Mouse (Mus musculus): ENCODE measurements around the gene Nbl1. TPM values are rescaled to one million over a fixed set of nuclear protein-coding genes. Genes with fewer than 3 reads are reported as not detected.

Gene Nbl1
- polyA plus RNA-seq, 1 experiment: 0.47 TPM

GRCm38 (mm10) chr4:139105453-139105852 lies 12.7 kb upstream of the Nbl1 start:
- TF ChIP-seq FLI1 (IDR thresholded peaks at IDR 0.05; ENCODE audit: low read length) (no peak), GATA1 (IDR thresholded peaks at IDR 0.05; ENCODE audit: borderline replicate concordance, low read length) (no peak)
- H3K4me3 ChIP-seq (replicated peaks): no peak overlapping the region
- H3K9me3 ChIP-seq: no peaks in the 10 kb centered on the region
- H3K36me3 ChIP-seq (replicated peaks; ENCODE audit: low read length): peaks cover 78% of the 10 kb centered on the region
- H3K27me3 ChIP-seq (replicated peaks): no peaks in the 10 kb centered on the region
- peaks cover 55% of the 10 kb centered on the region for H3K4me1 ChIP-seq

DNA sequence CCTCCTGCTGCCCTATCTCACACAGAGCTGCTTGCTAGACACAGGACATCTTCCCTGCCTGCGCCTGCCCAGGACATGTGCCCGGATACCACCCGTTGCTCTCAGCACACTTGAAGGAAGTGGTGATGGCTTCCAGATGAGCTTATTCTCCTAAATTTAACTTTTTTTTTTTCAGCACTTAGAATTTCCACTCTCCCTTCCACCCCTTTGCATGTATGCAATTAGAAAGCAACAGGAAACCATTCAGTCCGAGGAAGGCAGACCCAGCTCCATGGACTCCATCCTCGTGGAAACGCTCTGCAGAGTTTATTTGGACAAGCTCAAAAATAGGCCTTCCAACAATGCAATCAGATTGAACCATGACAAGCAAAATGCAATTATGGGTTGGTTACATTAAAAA lies 8.8 kb upstream of the Nbl1 start:
- H3K36me3 ChIP-seq (replicated peaks; ENCODE audit: low read length): peaks cover 54% of the 10 kb centered on the region
- H3K27me3 ChIP-seq (replicated peaks): peaks cover 3% of the 10 kb centered on the region
- TF ChIP-seq GATA1 (IDR thresholded peaks at IDR 0.05; ENCODE audit: borderline replicate concordance, low read length) (no peak), FLI1 (IDR thresholded peaks at IDR 0.05; ENCODE audit: low read length) (no peak)
- H3K4me3 ChIP-seq (replicated peaks): no peak overlapping the region
- H3K9me3 ChIP-seq: no peaks in the 10 kb centered on the region
- H3K4me1 ChIP-seq: peaks cover 27% of the 10 kb centered on the region

GRCm38 (mm10) chr4:139100326-139100725 lies 7.5 kb upstream of the Nbl1 start:
- Histone ChIP-seq H3K27me3 (replicated peaks) (peaks cover 15% of the 10 kb centered on the region), H3K36me3 (replicated peaks; ENCODE audit: low read length) (peaks cover 43% of the 10 kb centered on the region), H3K4me3 (replicated peaks) (no peak overlapping the region), H3K9me3 (peaks cover 4% of the 10 kb centered on the region), H3K4me1 (peaks cover 18% of the 10 kb centered on the region)
- TF ChIP-seq GATA1 (IDR thresholded peaks at IDR 0.05; ENCODE audit: borderline replicate concordance, low read length) (no peak), FLI1 (IDR thresholded peaks at IDR 0.05; ENCODE audit: low read length) (no peak)

- TF ChIP-seq GATA1 (IDR thresholded peaks at IDR 0.05; ENCODE audit: borderline replicate concordance, low read length) (no peak), FLI1 (IDR thresholded peaks at IDR 0.05; ENCODE audit: low read length) (no peak)
- H3K36me3 ChIP-seq (replicated peaks; ENCODE audit: low read length): peaks cover 2% of the 10 kb centered on the region
- H3K4me1 ChIP-seq: peaks cover 16% of the 10 kb centered on the region
- H3K4me3 ChIP-seq (replicated peaks): no peak overlapping the region
- H3K27me3 ChIP-seq (replicated peaks): peaks cover 57% of the 10 kb centered on the region
- peaks cover 14% of the 10 kb centered on the region for H3K9me3 ChIP-seq
Observed at GRCm38 (mm10) chr4:139096201-139096600, 3.4 kb upstream of the Nbl1 start.

DNA sequence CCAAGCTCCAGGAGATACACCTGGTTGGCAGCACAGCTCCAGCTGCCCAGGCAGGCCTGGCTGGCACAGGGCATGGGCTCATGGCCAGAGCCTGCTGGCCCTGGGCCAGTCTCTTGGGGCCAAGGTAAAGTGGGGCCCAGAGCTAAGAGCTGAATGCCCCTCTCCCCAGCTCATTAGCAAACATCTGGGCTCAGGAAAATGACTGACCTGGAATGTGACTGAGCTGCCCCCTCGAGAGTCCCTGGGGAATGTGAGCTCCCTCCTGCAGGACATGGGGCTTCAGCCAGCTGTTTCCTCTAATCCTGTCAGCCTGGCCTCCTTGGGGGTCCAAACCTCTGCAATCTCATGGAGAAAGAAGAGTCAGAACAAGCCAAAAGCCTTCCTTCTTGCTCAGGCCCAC lies 2.6 kb upstream of the Nbl1 start:
- Histone ChIP-seq H3K4me3 (replicated peaks) (no peak overlapping the region), H3K27me3 (replicated peaks) (peaks cover 65% of the 10 kb centered on the region), H3K9me3 (peaks cover 14% of the 10 kb centered on the region), H3K36me3 (replicated peaks; ENCODE audit: low read length) (no peaks in the 10 kb centered on the region), H3K4me1 (peaks cover 22% of the 10 kb centered on the region)
- TF ChIP-seq FLI1 (IDR thresholded peaks at IDR 0.05; ENCODE audit: low read length) (no peak), GATA1 (IDR thresholded peaks at IDR 0.05; ENCODE audit: borderline replicate concordance, low read length) (no peak)

DNA sequence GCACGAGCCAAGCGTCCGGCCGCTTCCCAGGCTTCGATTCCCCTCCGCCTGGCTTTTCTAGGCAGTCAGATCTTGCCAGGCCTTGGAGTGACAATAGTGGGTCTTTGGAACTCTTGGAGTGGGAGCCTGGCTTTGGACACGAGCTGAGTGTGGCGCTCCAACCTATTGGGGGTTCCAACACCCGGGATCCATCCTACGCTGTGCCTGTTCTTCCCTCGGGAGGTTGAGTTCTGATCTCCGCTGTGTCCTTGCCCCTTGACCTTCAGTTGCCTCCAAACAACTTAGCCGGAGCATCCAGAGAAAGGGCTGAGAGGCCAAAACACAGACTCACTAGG lies 370 bp upstream of the Nbl1 start:
- H3K27me3 ChIP-seq (replicated peaks): peaks cover 84% of the 10 kb centered on the region
- H3K9me3 ChIP-seq: peaks cover 14% of the 10 kb centered on the region
- H3K4me3 ChIP-seq (replicated peaks): peak overlapping the region; percentile 86
- peaks cover 26% of the 10 kb centered on the region for H3K4me1 ChIP-seq
- TF ChIP-seq FLI1 (IDR thresholded peaks at IDR 0.05; ENCODE audit: low read length) (no peak), GATA1 (IDR thresholded peaks at IDR 0.05; ENCODE audit: borderline replicate concordance, low read length) (no peak)
- no peaks in the 10 kb centered on the region for H3K36me3 ChIP-seq (replicated peaks; ENCODE audit: low read length)

DNA sequence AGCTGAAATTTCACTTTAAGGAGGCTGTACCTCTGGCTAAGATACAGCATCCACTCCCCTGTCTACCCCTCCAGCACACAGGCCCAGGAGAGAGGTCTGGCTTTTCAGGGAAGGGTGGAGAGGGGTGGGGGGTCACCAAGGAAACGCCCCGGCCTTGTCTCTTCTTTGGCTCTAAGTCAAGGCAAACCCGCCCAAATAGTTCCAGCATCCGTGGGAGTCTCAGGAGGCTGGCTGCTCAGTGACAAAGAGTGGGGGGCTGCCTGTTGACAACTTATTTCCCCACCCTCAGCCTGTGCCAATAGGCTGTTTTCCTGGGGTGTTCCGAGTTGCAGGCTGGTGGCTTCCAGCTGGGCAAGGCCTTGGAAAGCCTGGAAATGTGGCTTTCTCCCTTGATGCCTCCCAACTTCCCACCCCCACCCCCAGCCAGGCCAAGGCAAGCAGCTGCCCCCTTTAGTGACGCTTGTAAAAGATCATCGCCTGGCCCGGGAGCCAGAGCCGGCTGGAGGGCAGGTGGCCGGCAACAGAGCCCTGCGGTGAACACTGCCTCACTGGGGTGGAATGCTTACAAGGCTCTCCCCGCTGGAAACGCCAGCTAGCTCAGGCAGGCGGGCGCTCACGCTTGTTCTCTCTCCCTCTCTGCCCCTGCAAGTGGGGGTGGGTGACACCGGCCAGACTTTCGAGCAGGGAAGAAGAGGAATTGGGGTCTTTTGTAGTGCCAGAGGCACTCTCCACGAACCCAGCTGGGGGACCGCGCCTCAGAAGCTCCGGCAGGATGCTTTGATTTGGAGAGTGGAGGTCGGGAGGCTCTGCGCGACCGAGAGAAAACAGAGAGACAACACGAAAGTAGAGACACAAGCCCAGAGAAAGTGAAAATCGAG lies 1.1 kb downstream of the Nbl1 start:
- Histone ChIP-seq H3K27me3 (replicated peaks) (peaks cover 99% of the 10 kb centered on the region), H3K9me3 (peaks cover 14% of the 10 kb centered on the region), H3K4me3 (replicated peaks) (peak overlapping the region; percentile 86), H3K4me1 (peaks cover 35% of the 10 kb centered on the region), H3K36me3 (replicated peaks; ENCODE audit: low read length) (no peaks in the 10 kb centered on the region)
- no peak for TF ChIP-seq GATA1 (IDR thresholded peaks at IDR 0.05; ENCODE audit: borderline replicate concordance, low read length)

GRCm38 (mm10) chr4:139091066-139091465 lies 1.7 kb downstream of the Nbl1 start:
- H3K27me3 ChIP-seq (replicated peaks): peaks cover 97% of the 10 kb centered on the region

GRCm38 (mm10) chr4:139090303-139090940 lies 2.4 kb downstream of the Nbl1 start:
- Histone ChIP-seq H3K4me1 (peaks cover 35% of the 10 kb centered on the region), H3K4me3 (replicated peaks) (no peak overlapping the region), H3K27me3 (replicated peaks) (peaks cover 95% of the 10 kb centered on the region), H3K9me3 (peaks cover 12% of the 10 kb centered on the region), H3K36me3 (replicated peaks; ENCODE audit: low read length) (no peaks in the 10 kb centered on the region)
- TF ChIP-seq FLI1 (IDR thresholded peaks at IDR 0.05; ENCODE audit: low read length): no peak
- TF ChIP-seq GATA1 (IDR thresholded peaks at IDR 0.05; ENCODE audit: borderline replicate concordance, low read length): no peak

More at GRCm38 (mm10) chr4:139091066-139091465, 1.7 kb downstream of the Nbl1 start:
- Histone ChIP-seq H3K4me3 (replicated peaks) (no peak overlapping the region), H3K4me1 (peaks cover 35% of the 10 kb centered on the region), H3K36me3 (replicated peaks; ENCODE audit: low read length) (no peaks in the 10 kb centered on the region), H3K9me3 (peaks cover 14% of the 10 kb centered on the region)
- TF ChIP-seq FLI1 (IDR thresholded peaks at IDR 0.05; ENCODE audit: low read length) (no peak), GATA1 (IDR thresholded peaks at IDR 0.05; ENCODE audit: borderline replicate concordance, low read length) (no peak)

All from megakaryocyte, embryonic 14.5 days (primary cell).